Mouse (Mus musculus): Measurements from ENCODE around the gene Ccdc7a. TPM values are rescaled to one million over a fixed set of nuclear protein-coding genes. Genes with fewer than 3 reads are reported as not detected.
A peak's percentile ranks its signal among the peaks of the same experiment; 100 is the strongest.

Gene Ccdc7a
- polyA plus RNA-seq, 2 experiments from 2014 or later, result not detected

GRCm38 (mm10) chr8:128685507-128686428 is 379.5 kb downstream of the Ccdc7a start, which contains the start of gene Itgb1:
Itgb1 (plus strand) TSS chr8:128685654.
- ATAC-seq, result peak; percentile 73

GRCm38 (mm10) chr8:128684609-128685506 is 380.5 kb downstream of the Ccdc7a start:
- peak; percentile 44 for ATAC-seq

Other genes starting within 250 kb of the Ccdc7a start
- gene Ccdc7b, start 1.6 kb upstream of the Ccdc7a start, polyA plus RNA-seq (2017; shearing (Covaris generic)), result not detected
- gene Gm10999, start 66.1 kb upstream of the Ccdc7a start, polyA plus RNA-seq (2017; shearing (Covaris generic)), result not detected
- 10 to 100 TPM; 20.2 to 32.3 TPM for gene 2610044O15Rik8, start 168.9 kb upstream of the Ccdc7a start, polyA plus RNA-seq (2017; shearing (Covaris generic))